Mouse (Mus musculus) spleen, embryonic (tissue): ENCODE data around the gene Glb1l2.

Experiments used
- CTCF ChIA-PET: fragments of 350-600 bp; sonication (Branson Sonifier 250); formaldehyde crosslinking; loops from one replicate; lab custom pipeline; 2022; lab: Charles Lee

Gene Glb1l2

DNA sequence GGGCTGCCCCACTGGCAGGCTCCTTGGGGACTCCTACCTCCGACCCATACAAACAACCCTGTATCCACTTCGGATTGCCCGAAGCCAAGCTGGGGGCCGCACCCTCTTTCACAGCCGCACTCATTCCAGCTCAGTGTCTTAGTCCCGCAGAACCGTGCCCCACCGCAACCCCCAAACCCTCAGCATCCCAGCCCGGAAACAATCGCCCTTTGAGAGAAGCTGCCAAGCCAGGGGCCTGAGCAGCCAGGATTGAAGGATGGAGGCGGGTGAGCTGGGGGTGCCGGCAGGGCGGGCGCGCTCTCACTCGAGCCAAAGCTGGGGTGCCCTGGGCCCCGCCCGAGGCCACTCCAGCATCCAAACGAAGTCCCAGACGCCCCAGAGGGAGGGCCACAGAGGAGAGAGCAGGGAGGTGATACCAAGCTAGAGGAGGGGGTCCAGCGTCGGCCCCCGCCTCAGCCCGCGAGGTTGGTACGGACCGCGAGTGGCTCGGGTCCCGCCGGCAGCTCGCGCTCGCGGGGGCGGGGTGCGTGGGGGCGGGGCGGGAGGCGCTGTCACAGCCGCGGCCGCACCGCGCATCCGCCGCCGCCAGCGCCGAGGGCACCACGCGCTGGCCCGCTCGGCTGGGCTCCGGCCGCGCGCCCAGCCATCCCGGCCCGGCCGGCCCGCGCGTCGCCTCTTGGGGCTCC lies 72.9 kb downstream of the Glb1l2 start, which contains the start of gene B3gat1:
TSS of gene B3gat1 (plus strand) at position 523 of the 686 bp plus-strand sequence.
- CTCF ChIA-PET, result no interaction called here

DNA sequence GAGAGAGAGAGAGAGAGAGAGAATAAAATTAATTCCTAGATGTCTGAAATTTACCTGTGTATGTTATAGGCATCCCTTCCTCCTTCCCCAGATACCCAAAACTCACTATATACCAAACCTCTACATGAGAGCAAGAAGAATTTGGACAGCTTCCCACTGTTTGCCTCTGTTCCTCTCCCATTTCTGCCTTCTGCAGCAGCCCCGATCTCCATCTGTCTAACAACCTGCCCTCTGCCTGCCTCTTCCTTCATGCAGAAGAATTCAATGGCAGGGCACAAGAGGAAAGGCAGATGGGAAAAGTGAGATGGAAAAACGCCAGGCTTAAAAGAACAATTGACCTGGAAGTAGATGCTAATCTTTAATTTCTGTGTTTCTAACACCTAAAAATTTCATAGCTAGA lies 77.7 kb downstream of the Glb1l2 start:
- CTCF ChIA-PET, result interaction anchor here (0.7 kb wide), 1 partner anchor 17 kb away, joined by 8 read pairs; no protein-coding TSS in a partner anchor

DNA sequence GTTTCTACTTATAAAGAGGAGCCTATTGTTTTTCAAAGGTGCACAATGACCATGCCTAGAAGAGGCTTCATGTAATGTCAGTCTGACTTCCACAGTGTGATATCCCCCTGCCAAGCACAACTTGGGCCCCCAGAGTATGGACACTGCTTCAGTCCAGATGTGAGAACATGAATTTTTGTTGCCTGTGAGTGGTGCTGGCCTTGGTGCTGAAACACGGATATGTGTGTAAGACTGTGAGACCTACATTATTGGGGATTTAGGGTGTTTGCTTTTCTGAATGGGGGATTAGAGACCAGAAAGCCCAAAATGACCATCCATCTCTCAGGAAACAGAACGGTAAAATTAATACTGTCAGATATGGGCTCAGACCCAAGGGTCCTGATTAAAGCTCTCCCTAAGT lies 78.8 kb downstream of the Glb1l2 start:
- CTCF ChIA-PET, result no interaction called here

DNA sequence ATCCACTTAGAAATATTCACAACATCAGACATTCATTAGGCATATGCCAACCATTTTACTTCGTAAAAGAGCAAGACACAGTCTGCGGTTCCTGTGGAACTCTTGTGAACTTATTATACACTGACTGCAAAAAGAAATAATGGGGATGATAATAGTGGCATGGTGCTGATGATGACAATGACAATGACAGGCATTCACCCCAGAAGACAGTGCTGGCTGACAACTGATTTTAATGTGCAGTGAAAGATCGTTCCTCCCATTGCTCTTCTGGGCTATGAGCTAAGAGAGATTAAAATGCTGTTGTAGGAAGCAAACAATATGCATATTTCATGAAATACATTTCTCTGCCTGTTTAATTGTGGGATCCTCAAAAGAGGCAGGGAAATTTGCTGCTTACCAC lies 80.6 kb downstream of the Glb1l2 start:
- CTCF ChIA-PET, result no interaction called here

DNA sequence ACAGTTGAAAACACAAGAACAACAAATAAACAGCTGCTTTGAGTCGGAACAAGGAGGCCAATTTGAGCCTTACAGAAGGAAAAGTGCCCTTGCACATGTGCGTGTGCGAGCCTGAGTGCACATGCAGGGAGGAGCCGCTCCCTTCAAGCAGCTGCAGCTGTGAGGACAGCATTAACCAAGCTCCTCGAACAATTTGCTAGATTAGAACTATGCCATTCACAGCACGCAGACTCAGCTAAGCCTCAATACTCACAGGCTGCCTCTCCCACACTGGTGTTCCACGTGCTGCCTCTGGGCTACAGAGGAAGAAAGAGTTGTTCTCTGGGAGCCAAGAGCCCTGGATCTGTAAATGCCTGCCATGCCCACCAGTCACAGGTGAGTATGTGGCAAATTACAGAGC lies 84.5 kb downstream of the Glb1l2 start:
- CTCF ChIA-PET, result no interaction called here

- CTCF ChIA-PET, result no interaction called here
These were observed 87.9 kb downstream of the Glb1l2 start for GRCm38 (mm10) chr9:26718388-26718787.
